In genomic region chr5:35117633-35118032, GRCm38 (mm10) we compare ENCODE assay signal across 26 mouse cellular contexts.
"Had no signal": no experiment of that assay in that cellular context is flagged by ENCODE, and none has a peak within 500 bp of the region (broad histone marks: within the 10 kb centered on the region; RNA-seq: fewer than 3 reads in every experiment).

No protein-coding gene starts in this region.

- H3K4me2 ChIP-seq: heart, embryonic 11.5 days; heart, embryonic 13.5 days; heart, embryonic 15.5 days; hindbrain, embryonic 12.5 days; hindbrain, embryonic 15.5 days; kidney, embryonic 15.5 days; limb, embryonic 12.5 days; liver, embryonic 11.5 days had no signal

- H3K27ac ChIP-seq: heart, adult 2 months; heart, embryonic 13.5 days; heart, embryonic 15.5 days; hindbrain, embryonic 12.5 days; hindbrain, embryonic 15.5 days; hindbrain, postnatal 0 days; kidney, embryonic 15.5 days; kidney, postnatal 0 days; limb, embryonic 12.5 days had no signal

- H3K9me3 ChIP-seq: heart, embryonic 13.5 days; heart, embryonic 15.5 days; hindbrain, embryonic 12.5 days; hindbrain, embryonic 15.5 days; kidney, embryonic 15.5 days; limb, embryonic 12.5 days had no signal

- H3K36me3 ChIP-seq: heart, embryonic 13.5 days; heart, embryonic 15.5 days; hindbrain, embryonic 12.5 days; hindbrain, embryonic 15.5 days; kidney, embryonic 15.5 days; limb, embryonic 12.5 days had no signal

- H3K4me3 ChIP-seq: heart, adult 2 months; heart, embryonic 13.5 days; heart, embryonic 15.5 days; hindbrain, embryonic 12.5 days; hindbrain, embryonic 15.5 days; kidney, embryonic 15.5 days; limb, embryonic 12.5 days had no signal

- ATAC-seq: intestine, embryonic 16.5 days had no signal

- H3K4me1 ChIP-seq: hindbrain, embryonic 12.5 days; hindbrain, embryonic 15.5 days; kidney, embryonic 15.5 days; limb, embryonic 12.5 days had no signal

- H3K9ac ChIP-seq: heart, embryonic 13.5 days; heart, embryonic 15.5 days; hindbrain, embryonic 12.5 days; hindbrain, embryonic 15.5 days; kidney, embryonic 15.5 days; limb, embryonic 12.5 days had no signal

- DNase-seq: gastrocnemius, postnatal 14 days; gastrocnemius, postnatal 36 days; heart, adult 11 months; heart, adult 2 months; heart, postnatal 14 days; heart, postnatal 36 days; kidney, adult 11 months; kidney, adult 2 months; kidney, adult 9 months; kidney, postnatal 14 days; kidney, postnatal 36 days; layer of hippocampus, adult 9-11 months; layer of hippocampus, postnatal 36 days; left cerebral cortex, postnatal 4 days; liver had no signal

- H3K27me3 ChIP-seq: hindbrain, embryonic 12.5 days; hindbrain, embryonic 15.5 days; limb, embryonic 12.5 days had no signal
